Mouse (Mus musculus) liver, embryonic 14.5 days (tissue): ENCODE measurements around the gene Rab3il1. TPM values are rescaled to one million over a fixed set of nuclear protein-coding genes. Genes with fewer than 3 reads are reported as not detected.

Source experiments
- ATAC-seq: fragments of 200-750 bp; cut with Nextera tagmentation; 2 replicates; pipeline ENCODE4 v1.8.0; 2017; ENCODE audit warnings: moderate number of reproducible peaks, mild to moderate bottlenecking, moderate library complexity; ENCODE audit not compliant: insufficient read depth
- DNase-seq, 3 experiments: peaks; one replicate each; pipeline ENCODE4 v3.0.0-alpha.2; 2012 to 2013; ENCODE audit warnings: low read depth in 3 of 3, low spot score in 3 of 3
- H3K27ac ChIP-seq: fragments of 300-500 bp; sonication (generic); 2 replicates; pipeline ENCODE4 v1.5.1; 2014; ENCODE audit warnings: moderate library complexity, mild to moderate bottlenecking, control low read depth, inconsistent platforms
- H3K27me3 ChIP-seq: fragments of 300-500 bp; sonication (generic); 2 replicates; pipeline ENCODE4 v1.6.1; 2014; ENCODE audit warnings: mild to moderate bottlenecking, low read length, moderate library complexity; ENCODE audit not compliant: control insufficient read depth, insufficient read depth
- H3K36me3 ChIP-seq: fragments of 300-500 bp; sonication (generic); replicated peaks from 2 replicates; pipeline ENCODE4 v1.6.1; 2014; ENCODE audit warnings: low read depth; ENCODE audit not compliant: control insufficient read depth, insufficient read depth
- H3K4me1 ChIP-seq, 2 experiments: fragments of 200-500 bp in 1 of 2; fragments of 300-500 bp in 1 of 2; sonication (generic) in 1 of 2; replicated peaks; 2 replicates each; pipeline ENCODE4 v1.6.1; 2012 to 2014; ENCODE audit warnings: antibody characterized with exemption in 1 of 2, inconsistent platforms in 1 of 2, low read length in 1 of 2; ENCODE audit not compliant: control insufficient read depth in 2 of 2, insufficient read depth in 2 of 2
- H3K4me2 ChIP-seq: fragments of 300-500 bp; sonication (generic); 2 replicates; pipeline ENCODE4 v1.6.1; 2014; ENCODE audit warnings: low read depth, mild to moderate bottlenecking, control low read depth, moderate library complexity
- H3K4me3 ChIP-seq, 2 experiments: fragments of 200-500 bp in 1 of 2; fragments of 300-500 bp in 1 of 2; sonication (generic) in 1 of 2; 2 replicates each; pipeline ENCODE4 v1.5.1; 2012 to 2014; ENCODE audit warnings: low read depth in 2 of 2, low read length in 2 of 2, mild to moderate bottlenecking in 2 of 2, control low read depth in 1 of 2, inconsistent platforms in 1 of 2, moderate library complexity in 1 of 2; ENCODE audit not compliant: insufficient read depth in 1 of 2
- H3K9ac ChIP-seq: fragments of 300-500 bp; sonication (generic); replicated peaks from 2 replicates; pipeline ENCODE4 v1.6.1; 2014; ENCODE audit warnings: mild to moderate bottlenecking, control low read depth, moderate library complexity
- H3K9me3 ChIP-seq: fragments of 300-500 bp; sonication (generic); 2 replicates; pipeline ENCODE4 v1.6.1; 2016; ENCODE audit warnings: low read length, mixed read lengths; ENCODE audit not compliant: control insufficient read depth
- CTCF ChIP-seq: IDR thresholded peaks from 2 replicates; pipeline ENCODE4 v1.5.1; 2016; ENCODE audit warnings: antibody characterized with exemption, low read depth, control low read depth
- EP300 ChIP-seq: IDR thresholded peaks from 2 replicates; pipeline ENCODE4 v1.6.1; 2016; ENCODE audit warnings: antibody characterized with exemption, low read depth
- WGBS: fragments of 180-500 bp; shearing (Covaris S2); extraction: QIAGEN DNeasy Blood & Tissue Kit; methylation state at CpG from one replicate; pipeline ENCODE4 v1.1.7; 2014; ENCODE audit not compliant: insufficient replicate concordance; 5-methylcytosine and 5-hydroxymethylcytosine counted together
- polyA plus RNA-seq, 2 experiments: library from polyadenylated mRNA; depleted of rRNA in 1 of 2; stranded (reverse) in 1 of 2; unstranded in 1 of 2; fragments of >200 nt; fragmentation: Nextera tagmentation in 1 of 2; extraction: Ambion mirVana in 1 of 2; gene quantifications; 2 replicates each; pipeline versions ENCODE4 v1.2.1 to v1.2.3; 2012 to 2014

Gene Rab3il1
- polyA plus RNA-seq, 2 experiments, result 122 to 240 TPM

DNA sequence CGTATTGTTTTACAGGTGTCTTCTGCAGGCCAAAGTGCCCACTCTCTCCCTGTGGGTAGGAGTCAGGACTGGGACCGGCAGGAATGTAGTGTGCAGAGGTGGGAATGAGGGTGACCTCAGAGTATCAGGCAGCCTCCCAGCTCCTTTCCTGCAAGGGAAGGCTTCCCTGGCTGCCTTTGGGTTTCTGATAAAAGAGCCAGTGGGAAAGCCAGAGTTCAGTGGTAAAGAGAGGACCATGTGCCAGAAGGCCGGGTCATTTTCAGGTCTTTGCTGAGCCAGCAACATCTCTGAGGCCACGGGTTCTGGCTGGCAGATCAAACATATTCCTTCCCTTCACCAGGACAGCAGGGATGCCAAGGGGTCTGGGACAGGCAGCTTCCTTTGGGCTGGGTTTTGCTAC is 44.9 kb downstream of the Rab3il1 start:
- Histone ChIP-seq H3K9me3 (no peaks in the 10 kb centered on the region), H3K4me3 (no peak overlapping the region), H3K27ac (no peak overlapping the region), H3K36me3 (no peaks in the 10 kb centered on the region), H3K9ac (no peak overlapping the region), H3K27me3 (no peaks in the 10 kb centered on the region; the same call in 1 of the 2 replicates), H3K4me2 (no peak overlapping the region), H3K4me1 (peaks cover 16 to 36% of the 10 kb centered on the region in 2 experiments)
- ATAC-seq (no peak), DNase-seq (no peak)
- TF ChIP-seq EP300 (no peak), CTCF (no peak)
- whole genome bisulfite sequencing, result 58% methylated on average over 4 of the region's 4 CpGs

DNA sequence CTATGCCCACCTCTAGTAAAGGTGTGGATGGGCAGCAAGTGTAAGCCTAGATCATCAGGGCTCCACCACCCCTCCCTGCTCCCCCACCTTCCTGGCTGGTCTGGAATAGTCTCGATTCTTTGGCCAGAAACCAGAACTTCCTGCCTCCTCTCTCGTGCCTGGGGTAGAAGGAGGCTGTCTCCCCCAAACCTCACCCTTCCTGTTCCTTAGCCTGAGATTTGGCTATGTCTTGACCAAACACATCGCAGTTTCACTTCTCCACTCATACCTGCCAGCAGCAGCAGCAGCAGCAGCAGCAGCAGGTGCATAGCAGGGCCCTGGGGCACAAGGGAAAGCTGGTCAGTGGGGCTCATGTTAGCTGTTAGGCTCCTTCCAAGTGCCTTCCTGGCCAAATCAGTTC is 45.5 kb downstream of the Rab3il1 start:
- no peak overlapping the region for H3K4me2 ChIP-seq
- no peaks in the 10 kb centered on the region for H3K27me3 ChIP-seq
- ATAC-seq (no peak), DNase-seq (no peak)
- H3K27ac ChIP-seq, result no peak overlapping the region
- 19% methylated on average over 3 of the region's 3 CpGs for WGBS
- peaks cover 13 to 36% of the 10 kb centered on the region in 2 experiments for H3K4me1 ChIP-seq
- H3K9me3 ChIP-seq, result no peaks in the 10 kb centered on the region
- H3K9ac ChIP-seq, result no peak overlapping the region; the same call in 1 of the 2 replicates
- H3K36me3 ChIP-seq, result no peaks in the 10 kb centered on the region
- TF ChIP-seq CTCF (no peak), EP300 (no peak)
- no peak overlapping the region for H3K4me3 ChIP-seq

DNA sequence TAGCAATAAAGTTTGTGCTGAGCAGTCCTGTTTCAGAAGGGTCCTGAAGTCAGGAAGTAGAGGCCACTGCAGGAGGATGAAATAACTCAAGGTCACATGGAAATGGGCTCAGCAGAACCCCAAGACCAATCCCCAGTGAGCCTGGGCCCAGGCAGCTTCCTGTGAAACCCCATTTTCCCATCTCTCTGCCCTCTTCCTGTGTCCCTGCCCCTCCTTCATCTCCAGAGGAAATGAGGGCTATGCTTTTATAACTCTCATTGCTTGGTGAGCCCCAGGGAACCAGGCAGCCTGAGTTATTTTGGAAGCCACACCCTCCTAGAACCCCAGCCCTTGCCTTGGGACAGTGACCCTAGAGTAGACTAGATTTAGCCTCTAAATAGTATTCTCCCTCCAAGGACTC is 48.1 kb downstream of the Rab3il1 start:
- H3K9ac ChIP-seq, result no peak overlapping the region
- no peaks in the 10 kb centered on the region for H3K36me3 ChIP-seq
- DNase-seq (no peak), ATAC-seq (no peak)
- no peaks in the 10 kb centered on the region for H3K27me3 ChIP-seq
- no peak overlapping the region for H3K27ac ChIP-seq
- no peak overlapping the region for H3K4me3 ChIP-seq
- TF ChIP-seq EP300, result no peak
- no peak for TF ChIP-seq CTCF
- no peaks in the 10 kb centered on the region for H3K9me3 ChIP-seq
- H3K4me1 ChIP-seq, result peaks cover 10 to 21% of the 10 kb centered on the region in 2 experiments
- H3K4me2 ChIP-seq, result no peak overlapping the region

GRCm38 (mm10) chr19:10050438-10050837 is 49.0 kb downstream of the Rab3il1 start:
- TF ChIP-seq EP300 (no peak), CTCF (no peak)
- DNase-seq (no peak), ATAC-seq (no peak)
- no peaks in the 10 kb centered on the region for H3K36me3 ChIP-seq
- H3K9me3 ChIP-seq, result no peaks in the 10 kb centered on the region
- no peaks in the 10 kb centered on the region for H3K27me3 ChIP-seq
- no peak overlapping the region for H3K27ac ChIP-seq
- no peak overlapping the region for H3K9ac ChIP-seq
- 72% methylated on average over 2 of the region's 2 CpGs for WGBS
- no peak overlapping the region for H3K4me2 ChIP-seq
- no peak overlapping the region for H3K4me3 ChIP-seq
- peaks cover 5 to 13% of the 10 kb centered on the region in 2 experiments for H3K4me1 ChIP-seq

DNA sequence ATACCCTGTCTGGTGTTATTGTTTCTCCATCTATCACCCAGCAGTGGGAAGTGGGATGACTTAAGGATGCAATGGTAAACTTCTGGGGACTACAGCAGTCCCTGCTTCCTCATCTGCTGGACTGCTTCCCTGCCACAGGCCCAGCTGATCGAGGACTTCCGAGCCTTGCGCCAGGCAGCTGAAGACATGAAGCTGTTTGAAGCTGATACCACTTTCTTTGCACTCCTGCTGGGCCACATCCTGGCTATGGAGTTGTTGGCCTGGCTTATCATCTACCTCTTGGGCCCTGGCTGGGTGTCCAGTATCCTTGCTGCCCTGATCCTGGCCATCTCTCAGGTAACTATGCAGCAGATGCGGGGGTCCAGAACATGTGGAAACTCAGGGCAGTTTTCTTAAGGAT is 51.2 kb downstream of the Rab3il1 start:
- ATAC-seq, result no peak
- H3K4me2 ChIP-seq, result no peak overlapping the region
- H3K27me3 ChIP-seq, result no peaks in the 10 kb centered on the region
- no peaks in the 10 kb centered on the region for H3K9me3 ChIP-seq
- H3K4me3 ChIP-seq, result no peak overlapping the region
- no peak for DNase-seq
- no peaks in the 10 kb centered on the region; a peak in 2 of 4 replicates for H3K4me1 ChIP-seq
- WGBS, result 64% methylated on average over 4 of the region's 4 CpGs
- no peak overlapping the region for H3K27ac ChIP-seq
- H3K9ac ChIP-seq, result no peak overlapping the region
- no peak for TF ChIP-seq EP300
- TF ChIP-seq CTCF, result no peak
- H3K36me3 ChIP-seq, result no peaks in the 10 kb centered on the region
